Mouse (Mus musculus): ENCODE measurements around the gene Gm7903. TPM values are rescaled to one million over a fixed set of nuclear protein-coding genes. Genes with fewer than 3 reads are reported as not detected.

The Gm7903 gene
- not detected in 2 replicates for polyA plus RNA-seq (2012; ENCODE audit: low replicate concordance)

GRCm38 (mm10) chrX:135433535-135433934 lies at the start of gene Gm7903:
TSS of gene Gm7903 (plus strand) at chrX:135433835.

Other genes starting within 250 kb of the Gm7903 start
- not detected in 2 replicates for gene Tceal6, start 223.1 kb upstream of the Gm7903 start, polyA plus RNA-seq (2012; ENCODE audit: low replicate concordance)
- gene Pramel3, start 131.5 kb upstream of the Gm7903 start, polyA plus RNA-seq (2012; ENCODE audit: low replicate concordance), result not detected in 2 replicates
- not detected in 2 replicates for gene Gm5128, start 60.6 kb upstream of the Gm7903 start, polyA plus RNA-seq (2012; ENCODE audit: low replicate concordance)
- not detected in 2 replicates for gene AV320801, start 60.8 kb downstream of the Gm7903 start, polyA plus RNA-seq (2012; ENCODE audit: low replicate concordance)
- not detected in 2 replicates for gene Nxf7, start 164.9 kb downstream of the Gm7903 start, polyA plus RNA-seq (2012; ENCODE audit: low replicate concordance)
- gene Prame, start 193.9 kb downstream of the Gm7903 start, polyA plus RNA-seq (2012; ENCODE audit: low replicate concordance), result not detected in 2 replicates

All from leukemia stem cell, adult 10-12 weeks (primary cell).